Mouse (Mus musculus) kidney, adult 2 months (tissue): ENCODE measurements around the gene Ntf3.

ENCODE experiments used
- CTCF ChIP-seq: fragments of 200-500 bp; conservative IDR thresholded peaks from 2 replicates; pipeline ENCODE4 v1.5.1; 2011; ENCODE audit warnings: low read depth, mild to moderate bottlenecking, control low read depth, low read length, moderate library complexity, mixed read lengths; ENCODE audit not compliant: insufficient read depth, insufficient read length
- POLR2A ChIP-seq: fragments of 200-500 bp; IDR thresholded peaks from one replicate; pipeline ENCODE4 v1.6.1; 2011; ENCODE audit warnings: low read depth, low read length, control low read depth

DNA sequence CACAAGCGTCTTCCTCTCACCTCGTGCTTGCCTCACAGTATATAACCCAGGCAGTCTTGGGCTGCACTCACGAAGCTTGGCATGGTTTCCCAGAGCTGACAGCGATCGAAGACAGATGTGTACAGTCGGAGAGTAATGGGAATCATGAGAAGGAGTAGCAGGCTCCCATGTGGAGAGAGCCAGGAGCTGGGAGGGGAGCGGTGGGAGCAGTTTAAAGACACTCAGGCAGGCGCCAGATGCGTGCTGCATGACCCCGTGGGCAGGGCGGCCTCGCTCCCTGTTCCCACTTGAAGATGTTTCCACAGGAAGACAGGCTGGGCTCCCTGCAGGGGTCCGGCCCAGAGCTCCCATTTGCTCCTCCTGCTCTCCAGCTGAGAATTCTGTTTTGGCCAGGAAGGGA, 25.2 kb downstream of the Ntf3 start:
- TF ChIP-seq POLR2A (no peak), CTCF (no peak)
